Mouse (Mus musculus) embryo, embryonic 11 days (tissue): Measurements from ENCODE around the gene Olfr1361.

Experiments
- DNase-seq: peaks from one replicate; pipeline ENCODE4 v3.0.0-alpha.2; 2015

Gene Olfr1361

GRCm38 (mm10) chr13:21663286-21663685, at the start of gene Olfr1361:
TSS of gene Olfr1361 (minus strand) at chr13:21663386.
- DNase-seq: no peak

GRCm38 (mm10) chr13:21711698-21712097, 48.5 kb upstream of the Olfr1361 start:
- DNase-seq: no peak

GRCm38 (mm10) chr13:21710821-21711525, 47.8 kb upstream of the Olfr1361 start:
- peak; percentile 81 for DNase-seq

GRCm38 (mm10) chr13:21710031-21710711, 47.0 kb upstream of the Olfr1361 start:
- DNase-seq: peak; percentile 91

- no peak for DNase-seq
These were observed 43.5 kb upstream of the Olfr1361 start for GRCm38 (mm10) chr13:21706669-21707068.

- DNase-seq: no peak
These were observed 34.6 kb upstream of the Olfr1361 start, which contains the start of gene Olfr1359 for GRCm38 (mm10) chr13:21697811-21698210. TSS of gene Olfr1359 (plus strand) at chr13:21698111.

GRCm38 (mm10) chr13:21677305-21677704, 14.1 kb upstream of the Olfr1361 start, which contains the start of gene Olfr1360:
TSS of gene Olfr1360 (minus strand) at chr13:21677405.
- DNase-seq: no peak

GRCm38 (mm10) chr13:21642418-21642817, 20.8 kb downstream of the Olfr1361 start, which contains the start of gene Olfr11:
TSS of gene Olfr11 (minus strand) at chr13:21642518.
- no peak for DNase-seq

GRCm38 (mm10) chr13:21613922-21614321, 49.3 kb downstream of the Olfr1361 start, which contains the start of gene Olfr1362:
TSS of gene Olfr1362 (minus strand) at chr13:21614022.
- peak; percentile 4 for DNase-seq
